Mouse (Mus musculus): ENCODE data around the gene Aldh3a1.
"Not testable (repeated sequence)": the region's sequence is repeated elsewhere in the genome, so short reads cannot be mapped to it uniquely, and the experiment has no call there.

Aldh3a1 gene

GRCm38 (mm10) chr11:61207487-61208246, at the start of gene Aldh3a1:
Gene Aldh3a1 (plus strand): TSS chr11:61207537.
- in situ Hi-C loops (cut with MboI, MseI): loop anchor here (25.0 kb wide), 1 partner anchor 180 kb away; the partner anchor contains the start of gene Slc47a1

GRCm38 (mm10) chr11:61158141-61158540, 49.2 kb upstream of the Aldh3a1 start:
- in situ Hi-C loops (cut with MboI, MseI): loop anchor here (5.0 to 10.0 kb wide), 2 partner anchors 51 to 213 kb away; no protein-coding TSS in a partner anchor

DNA sequence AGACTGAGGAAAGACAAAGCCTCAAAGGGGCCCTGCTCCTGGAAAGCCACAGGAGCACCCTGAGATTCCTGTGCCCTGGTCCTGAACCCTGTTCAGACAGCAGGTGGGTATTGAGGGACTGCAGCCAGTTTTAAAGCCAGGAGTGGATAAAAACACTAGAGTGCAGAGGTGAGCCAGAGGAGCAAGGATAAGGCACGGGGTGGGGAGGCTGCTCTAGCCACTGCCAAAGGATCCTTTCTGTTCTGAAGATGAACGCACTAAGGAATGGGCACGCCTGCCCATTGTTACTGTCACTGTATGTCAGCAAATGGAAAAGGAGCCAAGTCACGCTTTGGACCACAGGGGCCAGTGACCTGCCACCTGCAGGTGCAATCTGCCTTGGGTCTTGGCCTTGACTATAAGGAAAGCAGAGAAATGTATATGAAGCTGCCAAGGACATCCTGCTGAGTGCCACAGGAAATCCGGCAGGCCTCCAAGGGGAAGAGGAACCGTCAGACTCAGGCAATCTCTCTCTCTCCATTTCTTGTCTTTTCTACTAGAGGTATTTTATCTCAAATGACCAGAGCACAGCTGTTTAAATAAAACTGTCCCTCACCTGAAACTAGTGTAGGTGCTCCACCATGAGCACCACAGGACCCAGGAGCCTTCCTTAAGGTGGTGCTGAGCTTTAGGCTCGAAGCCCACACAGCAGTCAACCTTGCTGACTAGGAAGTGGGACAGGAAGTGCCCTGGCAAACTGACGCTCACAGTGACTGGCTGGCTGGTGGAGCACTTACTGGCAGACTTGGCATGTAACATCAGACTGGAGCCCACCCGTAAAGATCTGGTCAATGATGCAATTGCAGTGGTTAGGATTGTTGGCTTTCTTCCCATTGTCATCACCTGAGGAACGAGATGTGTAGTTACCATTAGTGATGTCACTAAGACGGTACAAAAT, 47.3 kb upstream of the Aldh3a1 start:
- in situ Hi-C loops (cut with MboI, MseI): loop anchor here (5.0 to 10.0 kb wide), 2 partner anchors 53 to 215 kb away; no protein-coding TSS in a partner anchor

DNA sequence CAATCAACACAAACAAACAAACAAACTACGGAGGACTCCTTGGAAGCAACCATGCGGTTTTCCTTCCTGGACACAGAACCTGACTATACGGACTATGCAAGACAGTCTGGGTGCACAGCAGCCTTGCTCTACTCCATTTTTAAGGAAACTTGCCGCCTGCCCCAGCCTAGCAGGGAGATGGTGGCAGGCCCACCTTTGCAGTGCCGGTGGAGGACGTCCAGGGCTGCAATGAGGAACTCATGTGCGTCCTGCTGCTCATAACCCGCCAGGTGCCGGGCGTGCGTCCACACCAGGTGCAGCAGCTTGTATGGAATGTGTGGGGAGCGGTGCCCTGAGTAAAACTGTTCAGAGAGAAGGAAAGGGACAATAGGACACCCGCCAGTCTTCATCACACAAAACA, 46.2 kb upstream of the Aldh3a1 start:
- in situ Hi-C loops (cut with MboI, MseI): no loop called here

DNA sequence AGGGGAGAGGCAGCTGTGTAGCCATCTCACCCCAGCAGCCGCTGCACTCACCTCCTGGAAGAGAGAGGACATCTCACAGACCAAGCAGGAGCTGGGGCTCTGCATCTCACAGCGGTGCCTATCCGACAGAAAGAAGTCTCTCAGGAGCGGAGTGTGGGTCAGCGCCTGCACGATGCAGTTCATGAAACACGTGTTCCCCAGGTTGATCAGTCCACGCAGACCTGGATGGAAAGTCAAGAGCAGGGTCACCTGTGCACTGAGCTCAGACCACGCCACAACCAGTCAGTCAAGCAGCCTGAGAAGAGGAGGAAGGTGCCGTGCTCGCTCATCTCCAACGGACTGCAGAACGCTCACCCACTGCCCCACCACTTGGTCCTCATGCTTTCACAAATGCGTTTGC, 44.6 kb upstream of the Aldh3a1 start:
- in situ Hi-C loops (cut with MboI, MseI): no loop called here

- in situ Hi-C loops (cut with MboI, MseI): no loop called here
Observed at GRCm38 (mm10) chr11:61163341-61163740, 44.0 kb upstream of the Aldh3a1 start.

DNA sequence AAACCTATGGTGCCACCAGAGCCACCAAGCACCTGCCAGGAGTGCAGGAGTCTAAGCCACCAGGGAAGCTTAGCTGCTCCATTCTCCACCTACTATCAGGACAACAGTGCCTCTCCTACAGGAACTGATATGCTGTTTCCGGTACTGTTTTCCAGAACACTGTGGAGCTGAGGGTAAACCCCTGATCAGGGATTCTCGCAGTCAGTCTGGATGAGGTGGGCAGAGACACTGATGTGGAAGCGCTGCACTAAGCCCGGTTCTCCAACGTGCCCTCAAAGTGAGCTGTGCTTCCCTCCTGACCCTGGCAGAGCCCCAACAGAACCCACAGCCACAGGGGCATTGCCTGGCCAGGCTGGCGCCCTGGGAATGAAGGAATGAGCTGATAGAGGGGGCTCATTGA, 43.0 kb upstream of the Aldh3a1 start:
- in situ Hi-C loops (cut with MboI, MseI): no loop called here

GRCm38 (mm10) chr11:61164881-61165280, 42.5 kb upstream of the Aldh3a1 start:
- in situ Hi-C loops (cut with MboI, MseI): no loop called here

DNA sequence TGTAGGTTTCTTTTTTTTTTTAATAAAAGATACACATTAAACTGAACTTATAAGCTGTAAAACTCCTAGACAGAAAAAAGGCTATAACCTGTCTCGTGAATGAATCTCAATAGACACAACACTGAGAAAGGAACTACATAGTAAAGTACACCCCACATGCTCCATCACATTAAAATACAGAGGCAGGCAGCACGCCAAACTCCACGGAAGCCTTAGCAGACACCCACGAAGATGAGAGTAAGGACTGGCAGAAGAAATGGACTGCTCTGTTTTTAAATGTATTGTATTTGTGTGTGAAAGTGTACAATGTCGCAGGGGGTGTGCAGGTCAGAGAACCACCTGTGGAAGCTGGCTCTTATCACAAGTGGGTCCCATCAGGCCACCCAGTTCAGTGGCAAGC, 37.2 kb upstream of the Aldh3a1 start:
- in situ Hi-C loops (cut with MboI, MseI): no loop called here

GRCm38 (mm10) chr11:61173477-61173876, 33.9 kb upstream of the Aldh3a1 start:
- in situ Hi-C loops (cut with MboI, MseI): not testable (repeated sequence)

GRCm38 (mm10) chr11:61174291-61174820, 33.0 kb upstream of the Aldh3a1 start:
- in situ Hi-C loops (cut with MboI, MseI): no loop called here

DNA sequence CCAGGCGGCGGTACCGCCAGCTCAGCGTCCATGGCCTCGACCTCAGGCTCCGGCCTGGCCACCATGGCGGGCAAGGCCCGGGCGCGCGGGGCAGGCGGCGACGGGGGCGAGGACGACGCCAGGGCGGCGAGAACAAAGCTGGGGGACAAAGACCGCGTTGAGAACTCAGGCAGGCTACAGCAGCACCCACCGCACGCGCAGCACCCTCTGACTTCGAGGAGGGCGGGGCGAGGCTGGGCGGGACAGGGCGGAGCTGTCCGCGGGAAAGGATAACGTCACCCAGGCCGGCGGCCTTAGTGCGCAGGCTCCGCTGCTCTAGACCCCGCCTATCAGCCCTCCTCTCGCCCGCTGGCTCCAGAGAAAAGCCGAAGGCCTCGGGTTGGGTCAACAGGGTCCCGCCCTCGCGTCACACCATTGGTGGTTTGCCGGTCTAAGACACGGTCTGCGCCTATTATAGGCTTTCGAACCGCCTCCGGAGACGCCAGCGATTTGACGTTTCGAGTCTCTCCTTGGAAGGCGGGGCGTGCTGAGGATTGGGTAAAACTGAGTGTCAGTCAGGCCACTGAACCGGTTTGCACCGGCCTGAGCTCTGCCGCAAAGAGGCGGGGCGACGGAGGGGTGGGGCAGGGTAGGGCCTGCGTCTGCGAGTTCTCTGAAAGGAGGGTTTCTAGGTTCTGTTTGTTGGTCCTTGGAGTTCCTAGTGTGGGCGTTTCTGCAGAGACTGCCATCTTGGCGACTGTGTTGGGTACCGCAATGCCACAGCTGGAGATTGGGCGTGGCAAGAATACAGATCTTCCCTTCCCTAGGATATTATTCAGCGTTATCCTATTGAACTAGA, 32.3 kb upstream of the Aldh3a1 start, which contains the start of gene Usp22:
Gene Usp22, minus strand, starts transcription at position 235 of the 838 bp plus-strand sequence.
- in situ Hi-C loops (cut with MboI, MseI): no loop called here

- in situ Hi-C loops (cut with MboI, MseI): no loop called here
Observed at GRCm38 (mm10) chr11:61175778-61176177, 31.6 kb upstream of the Aldh3a1 start.

DNA sequence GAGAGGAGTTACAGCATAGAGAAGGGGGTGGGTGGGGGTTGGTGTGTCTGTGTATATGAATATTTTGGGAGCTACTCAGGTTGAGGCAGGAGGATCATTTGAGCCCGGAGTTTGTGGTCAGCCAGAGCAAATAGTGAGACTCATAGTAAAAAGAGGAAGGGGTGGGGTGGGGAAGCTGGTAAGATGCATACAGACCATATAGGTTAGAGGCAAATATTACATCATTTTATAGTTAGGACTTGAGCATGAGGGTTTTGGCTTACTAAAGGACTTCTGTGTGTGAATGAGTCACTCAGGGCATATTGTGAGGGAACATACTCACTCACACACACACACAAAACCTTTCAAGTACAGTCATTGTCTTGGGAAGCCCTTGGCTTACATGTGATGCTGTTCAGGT, 31.0 kb upstream of the Aldh3a1 start:
- in situ Hi-C loops (cut with MboI, MseI): no loop called here

DNA sequence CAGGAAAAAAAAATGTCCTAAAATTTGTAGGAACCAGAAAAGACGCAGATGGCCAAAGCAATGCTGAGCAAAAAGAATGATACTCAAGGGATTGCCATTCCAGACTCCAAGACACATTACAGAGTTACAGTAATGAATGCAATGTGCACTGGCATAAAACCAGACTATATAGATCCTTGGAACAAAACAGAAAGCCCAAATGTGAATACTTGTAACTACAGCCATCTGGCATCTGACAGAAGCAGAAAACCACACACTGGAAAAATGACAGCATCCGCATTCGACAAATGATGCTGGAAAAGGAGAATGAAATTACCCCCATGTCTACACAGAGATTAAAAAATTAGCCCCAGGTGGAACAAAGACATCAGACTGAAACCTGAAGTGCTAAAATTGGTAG, 27.0 kb upstream of the Aldh3a1 start:
- in situ Hi-C loops (cut with MboI, MseI): no loop called here

GRCm38 (mm10) chr11:61181624-61182023, 25.7 kb upstream of the Aldh3a1 start:
- in situ Hi-C loops (cut with MboI, MseI): no loop called here

DNA sequence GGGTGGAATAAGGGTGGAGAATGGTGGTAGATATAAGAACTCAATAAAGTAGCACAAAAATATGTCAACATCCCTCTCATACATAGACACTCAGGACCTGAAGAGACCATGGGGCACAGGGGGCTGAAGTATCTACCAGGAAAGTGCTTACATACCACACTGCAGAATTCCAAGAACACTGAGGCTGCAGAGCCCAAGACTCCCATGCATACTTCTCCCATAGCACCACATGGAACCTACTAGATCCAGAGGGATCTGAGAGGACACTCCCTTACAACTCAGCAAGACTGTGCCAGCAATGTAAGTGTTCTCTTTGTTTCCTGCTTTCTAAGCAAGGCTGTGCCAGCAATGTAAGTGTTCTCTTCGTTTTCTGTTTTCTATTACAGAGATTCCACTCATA, 23.5 kb upstream of the Aldh3a1 start:
- in situ Hi-C loops (cut with MboI, MseI): no loop called here

GRCm38 (mm10) chr11:61190776-61191175, 16.6 kb upstream of the Aldh3a1 start:
- in situ Hi-C loops (cut with MboI, MseI): no loop called here

GRCm38 (mm10) chr11:61192123-61192522, 15.2 kb upstream of the Aldh3a1 start:
- in situ Hi-C loops (cut with MboI, MseI): not testable (repeated sequence)

- in situ Hi-C loops (cut with MboI, MseI): no loop called here
Observed at GRCm38 (mm10) chr11:61192779-61193178, 14.6 kb upstream of the Aldh3a1 start.

GRCm38 (mm10) chr11:61193392-61193791, 13.9 kb upstream of the Aldh3a1 start:
- in situ Hi-C loops (cut with MboI, MseI): no loop called here
